Mouse (Mus musculus): ENCODE measurements at regions not wholly inside any gene's neighbourhood (a gene's known extent, or its start where the extent isn't known, plus 50 kb on each side); places are given as distances from the start of the nearest gene placed in this dataset.

DNA sequence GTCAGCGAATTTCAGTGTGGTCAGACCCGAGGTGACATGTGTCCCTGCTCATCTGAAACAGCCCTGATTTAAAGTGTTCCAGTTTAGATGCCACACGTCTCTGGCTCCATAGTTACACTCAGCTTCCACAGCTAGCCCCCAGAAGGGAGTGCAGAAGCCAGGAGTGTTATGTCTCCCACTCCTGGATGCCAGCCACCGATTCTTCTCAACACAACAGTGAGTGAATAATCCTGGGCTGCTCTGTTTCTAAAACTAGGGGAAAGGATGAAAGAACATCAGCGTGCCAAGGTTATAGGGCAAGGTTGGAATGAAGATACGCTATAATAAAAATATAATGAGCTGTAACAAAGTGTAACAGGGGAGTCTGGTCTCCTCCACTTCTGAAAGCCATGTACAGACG, 51.5 kb upstream of the Stmnd1 start:
- H3K9me3 ChIP-seq (ENCODE audit: control insufficient read depth): no peaks in the 10 kb centered on the region
- no peak overlapping the region for H3K27ac ChIP-seq (ENCODE audit: low read depth, low read length)
- no peak overlapping the region for H3K4me2 ChIP-seq (replicated peaks; ENCODE audit: low read depth)
- no peaks in the 10 kb centered on the region for H3K27me3 ChIP-seq (replicated peaks; ENCODE audit: control insufficient read depth, insufficient read depth, low read length)
- no peaks in the 10 kb centered on the region for H3K4me1 ChIP-seq (replicated peaks; ENCODE audit: control insufficient read depth, insufficient read depth, low read length)
- H3K9ac ChIP-seq (ENCODE audit: low read depth, low read length): no peak overlapping the region
- H3K4me3 ChIP-seq (ENCODE audit: low read depth, low read length): no peak overlapping the region
- no peak for TF ChIP-seq CTCF (IDR thresholded peaks at IDR 0.05; ENCODE audit: low read depth)
- H3K36me3 ChIP-seq (ENCODE audit: control insufficient read depth, insufficient read depth): no peaks in the 10 kb centered on the region
- no peak for ATAC-seq
- WGBS: 75% methylated on average over 7 of the region's 7 CpGs

DNA sequence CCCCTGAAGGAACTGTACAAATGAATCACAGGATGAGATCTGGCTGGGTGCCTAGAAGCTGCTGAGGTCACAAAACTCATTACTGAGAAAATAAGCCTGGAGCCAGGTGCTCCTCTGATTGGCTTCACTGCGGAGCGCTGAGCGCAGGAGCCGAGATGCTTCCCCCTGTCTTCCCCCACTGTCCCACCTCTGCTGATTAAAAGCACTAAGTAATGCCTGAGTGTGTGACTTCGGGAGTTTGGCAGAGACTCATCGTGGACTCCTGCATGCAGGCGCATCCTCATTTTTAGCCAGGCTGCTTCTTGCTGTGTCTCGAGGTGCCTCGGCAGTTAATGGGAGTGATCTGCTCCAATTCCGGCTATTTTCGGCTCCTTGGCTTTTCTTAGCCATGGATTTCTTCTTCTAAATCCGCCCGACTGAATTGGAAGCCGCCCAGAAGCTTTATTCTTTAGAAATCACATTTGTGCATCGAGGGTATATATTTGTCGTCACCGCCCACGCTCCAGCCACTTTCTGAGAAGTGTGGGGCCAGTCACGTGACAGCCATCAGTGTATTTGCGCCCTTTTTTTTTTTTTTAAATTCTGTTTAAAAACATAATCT, 55.3 kb upstream of the Stmnd1 start:
- no peaks in the 10 kb centered on the region for H3K36me3 ChIP-seq (ENCODE audit: control insufficient read depth, insufficient read depth)
- no peak overlapping the region for H3K27ac ChIP-seq (ENCODE audit: low read depth, low read length)
- no peak for TF ChIP-seq CTCF (IDR thresholded peaks at IDR 0.05; ENCODE audit: low read depth)
- H3K9ac ChIP-seq (ENCODE audit: low read depth, low read length): no peak overlapping the region
- H3K4me1 ChIP-seq (replicated peaks; ENCODE audit: control insufficient read depth, insufficient read depth, low read length): no peaks in the 10 kb centered on the region
- peak overlapping the region; percentile 9; the same call in 1 of the 2 replicates for H3K4me2 ChIP-seq (replicated peaks; ENCODE audit: low read depth)
- H3K9me3 ChIP-seq (ENCODE audit: control insufficient read depth): no peaks in the 10 kb centered on the region
- WGBS: 69% methylated on average over 20 of the region's 20 CpGs
- H3K4me3 ChIP-seq (ENCODE audit: low read depth, low read length): no peak overlapping the region
- H3K27me3 ChIP-seq (replicated peaks; ENCODE audit: control insufficient read depth, insufficient read depth, low read length): no peaks in the 10 kb centered on the region
- no peak for ATAC-seq

DNA sequence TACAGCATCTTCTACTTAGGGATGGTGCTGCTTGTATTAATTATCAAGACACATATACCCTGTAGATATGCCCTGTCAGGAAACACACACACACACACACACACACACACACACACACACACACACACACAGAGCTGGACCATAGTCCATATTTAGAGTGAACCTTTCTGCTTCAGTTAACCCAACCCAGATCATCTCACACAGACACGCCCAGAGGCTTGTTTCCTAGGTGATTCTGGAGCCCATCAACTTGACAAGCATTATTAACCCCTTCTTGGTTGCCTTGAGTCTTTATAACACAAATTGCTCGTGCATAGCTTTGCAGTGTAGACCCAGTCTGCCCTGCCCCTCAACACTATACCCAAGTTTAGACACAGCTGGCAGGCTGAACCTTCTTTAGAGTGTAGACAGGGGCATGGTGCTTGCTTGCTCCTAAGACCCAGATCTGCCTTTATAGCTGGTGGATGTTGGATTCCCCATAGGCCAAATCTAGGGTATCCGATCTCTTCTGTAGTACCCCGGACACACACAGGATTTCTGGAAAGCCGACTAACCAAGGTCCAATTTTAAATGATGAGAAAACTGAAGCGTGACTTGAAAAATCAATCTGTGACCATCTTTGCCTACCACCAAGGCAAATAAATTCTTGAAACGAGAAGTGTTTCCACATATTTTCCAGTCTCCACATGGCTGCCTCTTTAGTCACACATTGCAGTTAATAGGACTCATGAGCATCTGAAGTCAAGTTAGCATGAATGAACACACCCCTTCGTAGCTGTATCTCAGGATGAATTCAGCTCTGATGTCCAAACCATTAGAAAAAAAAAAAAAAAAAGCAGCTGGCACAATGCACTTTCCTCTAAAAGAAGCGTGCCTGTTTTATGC, 56.3 kb upstream of the Stmnd1 start:
- Histone ChIP-seq H3K4me3 (ENCODE audit: low read depth, low read length) (no peak overlapping the region), H3K27ac (ENCODE audit: low read depth, low read length) (no peak overlapping the region), H3K27me3 (replicated peaks; ENCODE audit: control insufficient read depth, insufficient read depth, low read length) (no peaks in the 10 kb centered on the region), H3K4me1 (replicated peaks; ENCODE audit: control insufficient read depth, insufficient read depth, low read length) (no peaks in the 10 kb centered on the region), H3K9me3 (ENCODE audit: control insufficient read depth) (no peaks in the 10 kb centered on the region), H3K9ac (ENCODE audit: low read depth, low read length) (no peak overlapping the region), H3K4me2 (replicated peaks; ENCODE audit: low read depth) (no peak overlapping the region), H3K36me3 (ENCODE audit: control insufficient read depth, insufficient read depth) (no peaks in the 10 kb centered on the region)
- no peak for TF ChIP-seq CTCF (IDR thresholded peaks at IDR 0.05; ENCODE audit: low read depth)
- WGBS: 75% methylated on average over 9 of the region's 9 CpGs
- no peak for ATAC-seq

DNA sequence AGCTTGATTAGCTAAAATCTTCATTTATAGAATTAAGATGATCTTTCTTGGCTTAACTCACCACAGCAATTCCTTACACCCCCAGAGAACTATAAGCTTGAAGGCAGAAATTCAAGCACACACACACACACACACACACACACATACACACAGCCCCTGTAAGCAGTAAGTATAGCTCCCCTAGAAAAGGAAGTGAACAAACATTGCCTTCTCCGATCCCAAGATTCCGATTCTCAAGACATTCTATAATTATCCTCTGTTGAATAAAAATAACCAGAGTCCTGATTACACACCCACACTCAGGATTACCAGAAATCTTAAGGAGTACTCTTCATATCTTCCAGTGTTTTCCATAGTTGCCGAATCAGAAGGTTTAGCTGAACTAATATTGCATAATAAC, 70.0 kb upstream of the Stmnd1 start:
- Histone ChIP-seq H3K4me3 (ENCODE audit: low read depth, low read length) (no peak overlapping the region), H3K36me3 (ENCODE audit: control insufficient read depth, insufficient read depth) (no peaks in the 10 kb centered on the region), H3K9ac (ENCODE audit: low read depth, low read length) (no peak overlapping the region), H3K9me3 (ENCODE audit: control insufficient read depth) (no peaks in the 10 kb centered on the region), H3K4me2 (replicated peaks; ENCODE audit: low read depth) (no peak overlapping the region), H3K27ac (ENCODE audit: low read depth, low read length) (no peak overlapping the region), H3K27me3 (replicated peaks; ENCODE audit: control insufficient read depth, insufficient read depth, low read length) (no peaks in the 10 kb centered on the region), H3K4me1 (replicated peaks; ENCODE audit: control insufficient read depth, insufficient read depth, low read length) (no peaks in the 10 kb centered on the region)
- no peak for ATAC-seq
- TF ChIP-seq CTCF (IDR thresholded peaks at IDR 0.05; ENCODE audit: low read depth): no peak
- WGBS: 65% methylated on average over 3 of the region's 3 CpGs

DNA sequence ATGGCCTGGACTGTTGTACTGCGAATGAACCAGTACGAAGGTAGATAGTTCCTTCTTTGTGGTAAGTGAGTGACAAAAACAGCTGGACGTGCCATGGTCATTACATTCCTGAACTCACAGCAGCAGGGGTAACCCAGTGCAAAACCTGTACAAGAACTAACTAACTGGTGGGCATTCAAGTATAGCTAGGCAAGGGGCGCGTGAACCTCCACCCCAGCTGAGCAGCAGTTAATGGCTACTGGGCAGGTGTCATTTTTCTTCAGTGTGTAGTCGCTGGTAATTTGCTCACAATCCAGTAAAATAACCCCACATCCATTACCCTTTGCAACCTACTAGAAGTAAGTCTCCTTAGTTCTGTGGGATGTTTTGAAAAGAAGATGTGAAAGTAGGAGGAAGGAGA, 70.9 kb upstream of the Stmnd1 start:
- H3K4me3 ChIP-seq (ENCODE audit: low read depth, low read length): no peak overlapping the region
- 89% methylated on average over 6 of the region's 6 CpGs for WGBS
- H3K27ac ChIP-seq (ENCODE audit: low read depth, low read length): no peak overlapping the region
- H3K4me1 ChIP-seq (replicated peaks; ENCODE audit: control insufficient read depth, insufficient read depth, low read length): no peaks in the 10 kb centered on the region
- no peak for ATAC-seq
- TF ChIP-seq CTCF (IDR thresholded peaks at IDR 0.05; ENCODE audit: low read depth): no peak
- H3K27me3 ChIP-seq (replicated peaks; ENCODE audit: control insufficient read depth, insufficient read depth, low read length): no peaks in the 10 kb centered on the region
- H3K4me2 ChIP-seq (replicated peaks; ENCODE audit: low read depth): no peak overlapping the region
- H3K36me3 ChIP-seq (ENCODE audit: control insufficient read depth, insufficient read depth): no peaks in the 10 kb centered on the region
- H3K9me3 ChIP-seq (ENCODE audit: control insufficient read depth): no peaks in the 10 kb centered on the region
- no peak overlapping the region for H3K9ac ChIP-seq (ENCODE audit: low read depth, low read length)

DNA sequence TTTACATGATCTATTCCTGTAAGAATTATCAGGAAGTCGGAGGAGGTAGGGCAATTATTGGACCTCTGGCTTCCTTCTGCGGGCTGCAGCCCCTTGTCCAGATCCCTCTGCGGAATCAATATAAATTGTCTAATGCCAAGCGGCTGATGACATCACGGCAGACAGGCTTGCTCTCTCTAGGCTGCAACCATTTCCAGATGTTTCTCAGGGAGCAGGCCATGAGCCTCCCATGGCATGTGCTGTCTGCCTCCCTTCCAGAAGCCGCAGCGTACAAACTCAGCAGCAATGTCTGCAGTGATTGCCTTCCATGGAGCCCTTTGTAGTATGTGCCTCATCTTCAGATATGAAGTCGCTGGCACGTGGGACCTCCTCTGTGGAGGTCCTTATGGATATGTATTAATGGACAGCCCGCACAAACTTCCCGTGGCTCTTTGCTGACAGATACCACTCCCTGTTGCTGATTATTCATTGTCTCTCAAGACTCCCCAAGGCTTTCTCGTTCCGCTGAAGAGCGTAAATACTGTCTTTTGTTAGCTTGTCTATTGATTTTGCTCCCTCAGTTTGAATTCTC, 72.4 kb upstream of the Stmnd1 start:
- no peak overlapping the region for H3K9ac ChIP-seq (ENCODE audit: low read depth, low read length)
- no peak for TF ChIP-seq CTCF (IDR thresholded peaks at IDR 0.05; ENCODE audit: low read depth)
- ATAC-seq: no peak
- no peak overlapping the region for H3K4me2 ChIP-seq (replicated peaks; ENCODE audit: low read depth)
- 81% methylated on average over 14 of the region's 14 CpGs for WGBS
- H3K4me3 ChIP-seq (ENCODE audit: low read depth, low read length): no peak overlapping the region
- no peak overlapping the region for H3K27ac ChIP-seq (ENCODE audit: low read depth, low read length)
- H3K4me1 ChIP-seq (replicated peaks; ENCODE audit: control insufficient read depth, insufficient read depth, low read length): no peaks in the 10 kb centered on the region
- H3K9me3 ChIP-seq (ENCODE audit: control insufficient read depth): no peaks in the 10 kb centered on the region
- no peaks in the 10 kb centered on the region for H3K27me3 ChIP-seq (replicated peaks; ENCODE audit: control insufficient read depth, insufficient read depth, low read length)
- no peaks in the 10 kb centered on the region for H3K36me3 ChIP-seq (ENCODE audit: control insufficient read depth, insufficient read depth)

Data from intestine, postnatal 0 days (tissue).